Mouse (Mus musculus) neural tube, embryonic 14.5 days (tissue): ENCODE results near the gene Zbtb34. TPM values are rescaled to one million over a fixed set of nuclear protein-coding genes. Genes with fewer than 3 reads are reported as not detected.

Experiments
- ATAC-seq: fragments of 200-750 bp; cut with Nextera tagmentation; 2 replicates; pipeline ENCODE4 v1.8.0; 2017; ENCODE audit warnings: low read depth, mild to moderate bottlenecking, moderate TSS enrichment, moderate library complexity
- H3K27ac ChIP-seq: fragments of 300-500 bp; sonication (generic); 2 replicates; pipeline ENCODE4 v1.5.1; 2014; ENCODE audit warnings: low read depth, mild to moderate bottlenecking, control low read depth, low read length, moderate library complexity, mixed read lengths
- H3K27me3 ChIP-seq: fragments of 300-500 bp; sonication (generic); 2 replicates; pipeline ENCODE4 v1.6.1; 2014; ENCODE audit warnings: low read length; ENCODE audit not compliant: control insufficient read depth, insufficient read depth
- H3K36me3 ChIP-seq: fragments of 300-500 bp; sonication (generic); 2 replicates; pipeline ENCODE4 v1.6.1; 2014; ENCODE audit warnings: low read length, mixed read lengths; ENCODE audit not compliant: control insufficient read depth, insufficient read depth
- H3K4me1 ChIP-seq: fragments of 300-500 bp; sonication (generic); 2 replicates; pipeline ENCODE4 v1.6.1; 2014; ENCODE audit warnings: low read length; ENCODE audit not compliant: control insufficient read depth, insufficient read depth
- H3K4me2 ChIP-seq: fragments of 300-500 bp; sonication (generic); 2 replicates; pipeline ENCODE4 v1.6.1; 2014; ENCODE audit warnings: mild to moderate bottlenecking, low read depth, low read length, control low read depth
- H3K4me3 ChIP-seq: fragments of 300-500 bp; sonication (generic); 2 replicates; pipeline ENCODE4 v1.5.1; 2014; ENCODE audit warnings: low read depth, low read length, control low read depth, mixed read lengths
- H3K9ac ChIP-seq: fragments of 300-500 bp; sonication (generic); replicated peaks from 2 replicates; pipeline ENCODE4 v1.6.1; 2014; ENCODE audit warnings: low read depth, mild to moderate bottlenecking, control low read depth, low read length, mixed read lengths
- H3K9me3 ChIP-seq: fragments of 300-500 bp; sonication (generic); 2 replicates; pipeline ENCODE4 v1.6.1; 2016; ENCODE audit warnings: low read length; ENCODE audit not compliant: control insufficient read depth
- WGBS: fragments of 180-500 bp; shearing (Covaris S2); extraction: QIAGEN DNeasy Blood & Tissue Kit; methylation state at CpG from one replicate; pipeline ENCODE4 v1.1.7; 2014; 5-methylcytosine and 5-hydroxymethylcytosine counted together
- polyA plus RNA-seq: library from polyadenylated mRNA; unstranded; fragments of >200 nt; fragmentation: Nextera tagmentation; extraction: Ambion mirVana; gene quantifications from 2 replicates; pipeline ENCODE4 v1.2.1, GENCODE M21; 2014

The Zbtb34 gene
- polyA plus RNA-seq, 1 experiment from 2014 or later: 9.6 TPM

GRCm38 (mm10) chr2:33426640-33427398 is 4.3 kb downstream of the Zbtb34 start:
- H3K9ac ChIP-seq: no peak overlapping the region
- H3K9me3 ChIP-seq: no peaks in the 10 kb centered on the region
- no peak overlapping the region for H3K27ac ChIP-seq
- no peaks in the 10 kb centered on the region for H3K27me3 ChIP-seq
- no peak overlapping the region for H3K4me3 ChIP-seq
- peaks cover 12% of the 10 kb centered on the region for H3K4me1 ChIP-seq
- H3K36me3 ChIP-seq: peaks cover 12% of the 10 kb centered on the region; the same call in 1 of the 2 replicates
- WGBS: 68% methylated on average over 10 of the region's 10 CpGs
- no peak for ATAC-seq
- H3K4me2 ChIP-seq: no peak overlapping the region

GRCm38 (mm10) chr2:33417454-33417853 is 13.7 kb downstream of the Zbtb34 start:
- Histone ChIP-seq H3K4me2 (no peak overlapping the region), H3K27ac (no peak overlapping the region), H3K36me3 (0 out of 2 replicates have a peak, but pooled peaks cover 3% of the 10 kb centered on the region), H3K27me3 (no peaks in the 10 kb centered on the region), H3K4me3 (no peak overlapping the region), H3K9me3 (no peaks in the 10 kb centered on the region), H3K9ac (no peak overlapping the region), H3K4me1 (0 out of 2 replicates have a peak, but pooled peaks cover 3% of the 10 kb centered on the region)
- 78% methylated on average over 4 of the region's 4 CpGs for whole genome bisulfite sequencing
- ATAC-seq: no peak

- Histone ChIP-seq H3K4me3 (no peak overlapping the region), H3K4me1 (no peaks in the 10 kb centered on the region), H3K4me2 (no peak overlapping the region), H3K36me3 (peaks cover 14% of the 10 kb centered on the region; the same call in 1 of the 2 replicates), H3K9ac (no peak overlapping the region), H3K27me3 (no peaks in the 10 kb centered on the region), H3K27ac (no peak overlapping the region), H3K9me3 (no peaks in the 10 kb centered on the region)
- WGBS: 94% methylated on average over 13 of the region's 13 CpGs
- no peak for ATAC-seq
Measured at GRCm38 (mm10) chr2:33414019-33414418, 17.1 kb downstream of the Zbtb34 start.

DNA sequence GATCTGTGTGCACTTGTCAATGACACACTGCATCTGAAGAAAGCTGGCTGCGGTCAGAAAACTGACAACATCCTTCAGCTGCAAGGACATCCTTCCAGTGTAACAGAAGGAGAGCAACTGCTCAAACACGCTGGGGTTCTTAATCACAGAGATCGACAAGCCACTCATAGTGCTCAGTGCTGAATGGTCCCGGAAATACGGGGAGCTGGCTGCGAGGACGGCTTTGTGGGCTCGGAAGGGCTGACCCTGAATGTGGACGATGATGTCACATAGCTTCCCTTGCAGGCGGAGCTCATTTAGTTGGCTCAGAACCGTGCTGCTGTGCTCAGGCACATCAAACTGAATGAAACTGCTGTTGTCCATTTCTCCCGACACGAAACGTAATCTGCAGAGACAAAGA is 19.0 kb downstream of the Zbtb34 start:
- no peaks in the 10 kb centered on the region for H3K9me3 ChIP-seq
- no peaks in the 10 kb centered on the region for H3K4me1 ChIP-seq
- no peak overlapping the region for H3K27ac ChIP-seq
- no peaks in the 10 kb centered on the region for H3K27me3 ChIP-seq
- no peak overlapping the region for H3K4me2 ChIP-seq
- no peak overlapping the region for H3K4me3 ChIP-seq
- no peak for ATAC-seq
- H3K9ac ChIP-seq: no peak overlapping the region
- peaks cover 14% of the 10 kb centered on the region; the same call in 1 of the 2 replicates for H3K36me3 ChIP-seq
- WGBS: 76% methylated on average over 14 of the region's 14 CpGs

GRCm38 (mm10) chr2:33403511-33404003 is 27.6 kb downstream of the Zbtb34 start:
- Histone ChIP-seq H3K27ac (no peak overlapping the region), H3K9me3 (no peaks in the 10 kb centered on the region), H3K4me3 (no peak overlapping the region), H3K4me2 (no peak overlapping the region), H3K4me1 (peaks cover 8% of the 10 kb centered on the region), H3K36me3 (no peaks in the 10 kb centered on the region), H3K27me3 (no peaks in the 10 kb centered on the region), H3K9ac (no peak overlapping the region)
- WGBS: 88% methylated on average over 4 of the region's 4 CpGs
- ATAC-seq: no peak

DNA sequence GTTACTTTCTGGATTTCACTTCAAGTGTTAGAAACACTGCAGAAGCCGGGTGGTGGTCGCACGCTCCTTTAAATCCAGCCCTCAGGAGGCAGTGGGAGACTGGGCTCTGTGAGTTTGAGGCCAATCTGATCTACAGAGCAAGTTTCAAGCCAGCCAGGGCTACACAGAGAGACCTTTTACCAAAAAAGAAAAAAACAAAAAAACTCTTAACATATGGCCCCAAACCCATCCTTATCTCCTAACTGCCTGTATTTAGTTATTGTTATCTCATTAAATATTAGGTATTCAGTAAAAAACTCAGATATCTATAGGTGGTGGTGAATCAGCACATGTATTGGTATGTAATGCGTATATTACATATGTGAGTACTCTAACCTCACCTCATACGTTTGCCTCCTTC is 28.5 kb downstream of the Zbtb34 start:
- Histone ChIP-seq H3K4me3 (no peak overlapping the region), H3K36me3 (no peaks in the 10 kb centered on the region), H3K4me1 (peaks cover 8% of the 10 kb centered on the region), H3K27me3 (no peaks in the 10 kb centered on the region), H3K9me3 (no peaks in the 10 kb centered on the region), H3K27ac (no peak overlapping the region), H3K9ac (no peak overlapping the region), H3K4me2 (no peak overlapping the region)
- WGBS: 65% methylated on average over 5 of the region's 5 CpGs
- ATAC-seq: no peak

DNA sequence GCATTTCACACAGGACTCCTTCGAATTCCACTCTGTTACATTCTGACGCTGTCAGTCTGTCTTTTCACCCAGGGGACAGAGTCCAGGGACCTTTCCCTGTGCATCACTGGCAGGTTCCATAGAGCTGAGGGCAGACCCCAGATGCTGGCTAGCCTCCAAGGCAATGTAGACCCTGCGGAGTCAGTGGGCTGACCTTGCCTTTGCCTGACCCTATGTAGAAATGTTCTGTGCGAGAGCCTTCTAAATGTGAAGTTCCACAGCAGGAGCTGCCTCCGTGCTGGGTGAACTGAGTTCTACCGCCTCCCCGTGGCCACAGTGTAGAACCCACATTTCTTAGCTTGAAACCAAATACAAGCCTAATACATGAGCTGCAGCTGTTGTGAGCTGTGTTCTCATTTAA is 28.9 kb downstream of the Zbtb34 start:
- Histone ChIP-seq H3K4me3 (no peak overlapping the region), H3K4me2 (no peak overlapping the region), H3K36me3 (no peaks in the 10 kb centered on the region), H3K9ac (no peak overlapping the region), H3K9me3 (no peaks in the 10 kb centered on the region), H3K4me1 (peaks cover 8% of the 10 kb centered on the region), H3K27me3 (no peaks in the 10 kb centered on the region), H3K27ac (no peak overlapping the region)
- peak; percentile 41; the same call in 1 of the 2 replicates for ATAC-seq
- 30% methylated on average over 7 of the region's 7 CpGs for WGBS

DNA sequence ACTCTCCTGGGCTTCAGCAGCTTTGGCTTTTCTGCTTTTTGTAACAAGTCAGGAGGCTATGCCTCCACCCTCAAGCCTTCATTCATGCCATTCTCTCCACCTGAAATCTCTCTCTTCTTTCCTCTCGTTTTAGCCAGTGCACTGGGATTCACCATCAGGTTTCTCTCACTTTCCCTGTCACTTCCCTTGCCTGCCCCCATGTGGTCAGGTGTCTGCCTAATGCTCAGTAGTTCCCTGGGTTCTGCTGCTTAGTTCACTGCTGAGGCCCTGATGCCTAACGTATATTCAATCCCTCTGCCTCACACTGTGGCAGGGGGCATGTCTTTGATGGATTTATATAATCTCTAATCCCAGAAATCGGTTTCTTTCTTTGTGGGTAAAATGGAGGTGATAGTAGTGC is 29.9 kb downstream of the Zbtb34 start:
- Histone ChIP-seq H3K4me3 (no peak overlapping the region), H3K36me3 (no peaks in the 10 kb centered on the region), H3K27me3 (no peaks in the 10 kb centered on the region), H3K27ac (no peak overlapping the region), H3K9ac (no peak overlapping the region), H3K4me2 (no peak overlapping the region), H3K9me3 (no peaks in the 10 kb centered on the region), H3K4me1 (0 out of 2 replicates have a peak, but pooled peaks cover 4% of the 10 kb centered on the region)
- no peak for ATAC-seq
- 35% methylated on average over 3 of the region's 3 CpGs for WGBS

DNA sequence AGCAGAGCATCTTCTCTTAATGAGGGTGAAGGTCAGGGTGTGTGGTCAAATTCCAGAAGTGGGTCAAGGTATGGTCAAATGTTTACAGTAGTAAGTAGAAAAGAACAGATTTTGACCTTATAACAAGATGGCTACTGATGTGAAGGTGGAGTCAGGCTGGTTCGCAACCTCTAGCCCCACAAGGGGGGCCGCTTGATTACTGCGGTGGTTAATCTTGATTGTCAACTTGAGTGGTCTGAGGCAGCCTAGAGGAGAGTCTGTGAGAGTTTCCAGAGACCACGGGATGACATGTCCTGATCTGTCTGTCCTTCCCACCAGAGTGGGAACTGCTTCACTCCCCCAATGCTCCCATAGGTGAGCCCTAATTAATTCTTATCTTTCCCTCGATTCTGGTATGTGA is 30.6 kb downstream of the Zbtb34 start:
- Histone ChIP-seq H3K36me3 (no peaks in the 10 kb centered on the region), H3K27me3 (no peaks in the 10 kb centered on the region), H3K4me3 (no peak overlapping the region), H3K27ac (no peak overlapping the region), H3K9me3 (no peaks in the 10 kb centered on the region), H3K4me2 (no peak overlapping the region), H3K9ac (no peak overlapping the region), H3K4me1 (no peaks in the 10 kb centered on the region)
- no peak for ATAC-seq
- 82% methylated on average over 5 of the region's 5 CpGs for WGBS
